Mouse (Mus musculus): ENCODE results near the gene Zfp799.

Zfp799 gene

GRCm38 (mm10) chr17:32786944-32787343 is 43.1 kb downstream of the Zfp799 start:
- DNase-seq = no peak

- no peak for DNase-seq
Measured at GRCm38 (mm10) chr17:32785656-32786055, 44.4 kb downstream of the Zfp799 start.

- no peak for DNase-seq
Measured at GRCm38 (mm10) chr17:32777564-32777963, 52.5 kb downstream of the Zfp799 start.

GRCm38 (mm10) chr17:32771213-32771612 is 58.8 kb downstream of the Zfp799 start:
- DNase-seq = no peak

GRCm38 (mm10) chr17:32766422-32766821 is 63.6 kb downstream of the Zfp799 start:
- peak; percentile 45 for DNase-seq
